Mouse (Mus musculus): ENCODE results near the gene Trim38. TPM values are rescaled to one million over a fixed set of nuclear protein-coding genes. Genes with fewer than 3 reads are reported as not detected.

Trim38 gene
- polyA plus RNA-seq, 1 experiment: not detected

DNA sequence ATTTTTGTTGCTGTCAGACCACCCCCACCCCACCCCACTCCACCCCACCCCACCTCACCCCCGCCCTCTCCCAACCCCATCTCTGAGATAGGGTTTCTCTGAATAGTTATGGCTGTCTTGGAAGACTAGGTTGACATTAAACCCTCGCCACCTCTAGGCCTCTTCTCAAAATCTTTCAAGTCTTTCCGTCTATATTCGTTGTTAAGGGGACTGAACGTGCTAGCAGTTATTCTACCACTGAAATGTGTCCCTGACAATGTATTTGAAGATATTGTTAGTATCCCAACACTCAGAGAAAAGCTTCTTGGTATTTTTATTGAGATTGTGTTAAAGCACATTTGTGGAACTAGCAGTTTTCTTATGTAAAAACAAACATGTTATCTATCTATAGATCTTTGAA lies 28.8 kb upstream of the Trim38 start:
- Histone ChIP-seq H3ac (ENCODE audit: control insufficient read depth, insufficient read length) (no peak overlapping the region), H3K4me2 (ENCODE audit: low read depth) (peak overlapping the region; percentile 55), H3K36me3 (ENCODE audit: control insufficient read depth, insufficient read depth) (no peaks in the 10 kb centered on the region), H3K27me3 (ENCODE audit: control insufficient read depth, insufficient read depth, insufficient read length) (no peaks in the 10 kb centered on the region), H3K4me3 (peak overlapping the region; percentile 47), H3K79me2 (ENCODE audit: control insufficient read depth, insufficient read depth) (no peaks in the 10 kb centered on the region)
- TF ChIP-seq CEBPB (IDR thresholded peaks at IDR 0.05; ENCODE audit: insufficient read depth, poor library complexity, severe bottlenecking) (no peak), MYOD1 (IDR thresholded peaks at IDR 0.05; ENCODE audit: control insufficient read depth in 1 of 3, insufficient read length in 2 of 3, low read depth in 2 of 3) (no peak), REST (IDR thresholded peaks at IDR 0.05; ENCODE audit: insufficient read depth, insufficient read length) (no peak), SRF (IDR thresholded peaks at IDR 0.05; ENCODE audit: control insufficient read depth, insufficient read length, low read depth) (no peak), MAX (IDR thresholded peaks at IDR 0.05; ENCODE audit: low read depth) (no peak), POLR2A (IDR thresholded peaks at IDR 0.05; ENCODE audit: insufficient read length, low read depth) (no peak), TCF12 (IDR thresholded peaks at IDR 0.05; ENCODE audit: insufficient read depth, poor library complexity, severe bottlenecking) (no peak), POLR2AphosphoS2 (IDR thresholded peaks at IDR 0.05; ENCODE audit: insufficient read length, low read depth) (no peak), USF1 (IDR thresholded peaks at IDR 0.05; ENCODE audit: low read depth) (no peak), E2F4 (IDR thresholded peaks at IDR 0.05; ENCODE audit: insufficient read depth) (no peak), TCF3 (IDR thresholded peaks at IDR 0.05; ENCODE audit: insufficient read length, low read depth) (no peak), MYOG (IDR thresholded peaks at IDR 0.05; ENCODE audit: control insufficient read depth in 1 of 3, insufficient read depth in 1 of 3, insufficient read length in 2 of 3, low read depth in 2 of 3) (no peak)

DNA sequence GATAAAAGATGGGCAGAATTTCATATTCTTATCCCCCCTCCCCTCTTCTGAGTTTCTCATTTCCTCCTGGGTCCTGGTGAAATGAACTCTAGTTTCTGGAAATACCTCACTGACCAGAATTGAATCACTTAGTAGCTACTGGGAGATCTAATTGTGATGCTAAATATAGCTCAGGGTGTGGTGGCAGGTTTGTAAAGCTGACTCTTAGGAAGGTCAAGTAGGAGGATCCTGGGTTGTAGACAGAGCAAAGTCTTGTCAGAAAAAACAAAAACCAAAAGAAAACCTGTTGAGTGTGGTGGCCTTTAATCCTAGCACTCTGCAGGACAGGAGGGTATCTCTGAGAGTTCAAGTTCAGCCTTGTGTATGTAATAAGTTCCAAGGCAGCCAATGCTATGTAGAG lies 27.7 kb upstream of the Trim38 start:
- Histone ChIP-seq H3K4me2 (ENCODE audit: low read depth) (peak overlapping the region; percentile 44), H3K79me2 (ENCODE audit: control insufficient read depth, insufficient read depth) (no peaks in the 10 kb centered on the region), H3ac (ENCODE audit: control insufficient read depth, insufficient read length) (no peak overlapping the region), H3K36me3 (ENCODE audit: control insufficient read depth, insufficient read depth) (no peaks in the 10 kb centered on the region), H3K27me3 (ENCODE audit: control insufficient read depth, insufficient read depth, insufficient read length) (no peaks in the 10 kb centered on the region), H3K4me3 (no peak overlapping the region)
- no peak for TF ChIP-seq MAX (IDR thresholded peaks at IDR 0.05; ENCODE audit: low read depth)
- TF ChIP-seq REST (IDR thresholded peaks at IDR 0.05; ENCODE audit: insufficient read depth, insufficient read length): no peak
- no peak for TF ChIP-seq SRF (IDR thresholded peaks at IDR 0.05; ENCODE audit: control insufficient read depth, insufficient read length, low read depth)
- TF ChIP-seq POLR2A (IDR thresholded peaks at IDR 0.05; ENCODE audit: insufficient read length, low read depth): no peak
- no peak for TF ChIP-seq E2F4 (IDR thresholded peaks at IDR 0.05; ENCODE audit: insufficient read depth)
- no peak for TF ChIP-seq TCF3 (IDR thresholded peaks at IDR 0.05; ENCODE audit: insufficient read length, low read depth)

DNA sequence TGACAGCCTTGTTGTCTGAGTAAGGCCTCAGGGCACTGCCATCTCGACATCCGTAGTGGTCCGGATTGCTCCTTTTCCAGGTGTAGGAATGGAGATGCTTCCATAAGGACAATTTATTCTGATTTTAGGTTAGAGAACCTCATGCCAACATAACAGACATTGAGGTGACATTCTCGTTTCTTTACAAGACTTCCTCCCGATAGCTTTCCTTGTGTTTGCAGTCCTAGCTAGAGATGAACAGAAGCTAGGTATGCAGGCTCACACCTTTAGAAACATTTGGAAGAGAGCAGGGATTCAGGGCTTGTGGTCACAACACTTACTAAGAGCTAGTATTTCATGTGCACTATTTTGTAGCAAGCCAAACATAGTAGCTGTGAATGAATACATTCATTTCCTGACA lies 26.5 kb upstream of the Trim38 start:
- H3K27me3 ChIP-seq (ENCODE audit: control insufficient read depth, insufficient read depth, insufficient read length): no peaks in the 10 kb centered on the region
- H3K4me3 ChIP-seq: no peak overlapping the region
- H3K36me3 ChIP-seq (ENCODE audit: control insufficient read depth, insufficient read depth): no peaks in the 10 kb centered on the region
- H3K4me2 ChIP-seq (ENCODE audit: low read depth): no peak overlapping the region
- H3K79me2 ChIP-seq (ENCODE audit: control insufficient read depth, insufficient read depth): no peaks in the 10 kb centered on the region
- H3ac ChIP-seq (ENCODE audit: control insufficient read depth, insufficient read length): no peak overlapping the region
- TF ChIP-seq TCF12 (IDR thresholded peaks at IDR 0.05; ENCODE audit: insufficient read depth, poor library complexity, severe bottlenecking) (no peak), POLR2AphosphoS2 (IDR thresholded peaks at IDR 0.05; ENCODE audit: insufficient read length, low read depth) (no peak), POLR2A (IDR thresholded peaks at IDR 0.05; ENCODE audit: insufficient read length, low read depth) (no peak), MYOG (IDR thresholded peaks at IDR 0.05; ENCODE audit: control insufficient read depth in 1 of 3, insufficient read depth in 1 of 3, insufficient read length in 2 of 3, low read depth in 2 of 3) (no peak), MAX (IDR thresholded peaks at IDR 0.05; ENCODE audit: low read depth) (no peak), MYOD1 (IDR thresholded peaks at IDR 0.05; ENCODE audit: control insufficient read depth in 1 of 3, insufficient read length in 2 of 3, low read depth in 2 of 3) (no peak), TCF3 (IDR thresholded peaks at IDR 0.05; ENCODE audit: insufficient read length, low read depth) (no peak), REST (IDR thresholded peaks at IDR 0.05; ENCODE audit: insufficient read depth, insufficient read length) (no peak), USF1 (IDR thresholded peaks at IDR 0.05; ENCODE audit: low read depth) (no peak), E2F4 (IDR thresholded peaks at IDR 0.05; ENCODE audit: insufficient read depth) (no peak), CEBPB (IDR thresholded peaks at IDR 0.05; ENCODE audit: insufficient read depth, poor library complexity, severe bottlenecking) (no peak), SRF (IDR thresholded peaks at IDR 0.05; ENCODE audit: control insufficient read depth, insufficient read length, low read depth) (no peak)

DNA sequence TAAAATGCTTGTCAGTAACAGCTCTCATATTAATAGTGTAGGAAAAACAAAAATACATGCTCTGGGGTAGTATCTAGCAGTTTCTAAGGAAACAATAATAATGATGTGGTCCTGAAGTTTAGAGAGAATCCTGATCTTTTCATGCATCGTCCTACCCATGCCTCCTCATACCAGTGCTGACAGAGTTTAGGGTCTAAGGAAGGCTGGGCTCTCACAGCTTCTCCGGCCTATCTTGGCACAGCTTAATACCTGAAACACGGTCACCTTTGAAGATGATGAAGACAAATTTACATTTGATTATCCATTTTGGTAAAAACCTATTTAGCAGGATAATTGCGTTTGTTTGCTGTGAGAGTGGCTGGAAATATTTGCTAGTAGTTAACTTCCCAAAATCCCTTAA lies 25.8 kb upstream of the Trim38 start:
- peak overlapping the region; percentile 94 for H3K4me2 ChIP-seq (ENCODE audit: low read depth)
- no peak overlapping the region for H3ac ChIP-seq (ENCODE audit: control insufficient read depth, insufficient read length)
- no peak for TF ChIP-seq TCF12 (IDR thresholded peaks at IDR 0.05; ENCODE audit: insufficient read depth, poor library complexity, severe bottlenecking)
- TF ChIP-seq POLR2AphosphoS2 (IDR thresholded peaks at IDR 0.05; ENCODE audit: insufficient read length, low read depth): peak; percentile 10
- no peaks in the 10 kb centered on the region for H3K79me2 ChIP-seq (ENCODE audit: control insufficient read depth, insufficient read depth)
- no peaks in the 10 kb centered on the region for H3K36me3 ChIP-seq (ENCODE audit: control insufficient read depth, insufficient read depth)
- H3K27me3 ChIP-seq (ENCODE audit: control insufficient read depth, insufficient read depth, insufficient read length): no peaks in the 10 kb centered on the region
- peak overlapping the region; percentile 19 for H3K4me3 ChIP-seq

GRCm38 (mm10) chr13:23744421-23745380 lies 25.0 kb upstream of the Trim38 start:
- TF ChIP-seq REST (IDR thresholded peaks at IDR 0.05; ENCODE audit: insufficient read depth, insufficient read length) (no peak), CEBPB (IDR thresholded peaks at IDR 0.05; ENCODE audit: insufficient read depth, poor library complexity, severe bottlenecking) (no peak), POLR2AphosphoS2 (IDR thresholded peaks at IDR 0.05; ENCODE audit: insufficient read length, low read depth) (peak; percentile 88), POLR2A (IDR thresholded peaks at IDR 0.05; ENCODE audit: insufficient read length, low read depth) (peak; percentile 75)
- Histone ChIP-seq H3K4me3 (peak overlapping the region; percentile 19), H3K36me3 (ENCODE audit: control insufficient read depth, insufficient read depth) (no peaks in the 10 kb centered on the region), H3K27me3 (ENCODE audit: control insufficient read depth, insufficient read depth, insufficient read length) (no peaks in the 10 kb centered on the region), H3K4me2 (ENCODE audit: low read depth) (peak overlapping the region; percentile 94), H3K79me2 (ENCODE audit: control insufficient read depth, insufficient read depth) (no peaks in the 10 kb centered on the region), H3ac (ENCODE audit: control insufficient read depth, insufficient read length) (no peak overlapping the region)

Measured in myocyte (in vitro differentiated cells).